Mouse (Mus musculus) kidney, adult 2 months (tissue): Measurements from ENCODE around the gene 4930451I11Rik. TPM values are rescaled to one million over a fixed set of nuclear protein-coding genes. Genes with fewer than 3 reads are reported as not detected.
A peak's percentile ranks its signal among the peaks of the same experiment; 100 is the strongest.

Source experiments
- DNase-seq: peaks from one replicate; pipeline ENCODE4 v3.0.0; 2021
- H3K27ac ChIP-seq: fragments of 200-500 bp; 2 replicates; pipeline ENCODE4 v1.5.1; 2012; ENCODE audit warnings: low read depth, low read length, control low read depth, inconsistent platforms; ENCODE audit not compliant: insufficient read depth
- H3K27me3 ChIP-seq: fragments of 200-500 bp; replicated peaks from 2 replicates; pipeline ENCODE4 v1.6.1; 2012; ENCODE audit warnings: mild to moderate bottlenecking, moderate library complexity, low read length, inconsistent platforms; ENCODE audit not compliant: control insufficient read depth, insufficient read depth
- H3K36me3 ChIP-seq: fragments of 200-500 bp; 2 replicates; pipeline ENCODE4 v1.6.1; 2012; ENCODE audit warnings: mild to moderate bottlenecking, moderate library complexity, low read length, inconsistent platforms; ENCODE audit not compliant: control insufficient read depth, insufficient read depth
- H3K4me1 ChIP-seq: fragments of 200-500 bp; 2 replicates; pipeline ENCODE4 v1.6.1; 2011; ENCODE audit warnings: low read length; ENCODE audit not compliant: control insufficient read depth, insufficient read depth
- H3K4me3 ChIP-seq: fragments of 200-500 bp; 2 replicates; pipeline ENCODE4 v1.5.1; 2011; ENCODE audit warnings: mild to moderate bottlenecking, low read depth, low read length, control low read depth; ENCODE audit not compliant: insufficient read depth
- CTCF ChIP-seq: fragments of 200-500 bp; conservative IDR thresholded peaks from 2 replicates; pipeline ENCODE4 v1.5.1; 2011; ENCODE audit warnings: low read depth, mild to moderate bottlenecking, control low read depth, low read length, moderate library complexity, mixed read lengths; ENCODE audit not compliant: insufficient read depth, insufficient read length
- POLR2A ChIP-seq: fragments of 200-500 bp; IDR thresholded peaks from one replicate; pipeline ENCODE4 v1.6.1; 2011; ENCODE audit warnings: low read depth, low read length, control low read depth
- WGBS: fragments of 180-500 bp; shearing (Covaris S2); methylation state at CpG from one replicate; pipeline ENCODE4 v1.1.7; 2018; 5-methylcytosine and 5-hydroxymethylcytosine counted together
- polyA plus RNA-seq: library from polyadenylated mRNA; depleted of rRNA; stranded (reverse); fragments of >200 nt; gene quantifications from 2 replicates; pipeline ENCODE4 v1.2.3, GENCODE M21; 2012; rRNA removed

The 4930451I11Rik gene
- polyA plus RNA-seq, 1 experiment: not detected

DNA sequence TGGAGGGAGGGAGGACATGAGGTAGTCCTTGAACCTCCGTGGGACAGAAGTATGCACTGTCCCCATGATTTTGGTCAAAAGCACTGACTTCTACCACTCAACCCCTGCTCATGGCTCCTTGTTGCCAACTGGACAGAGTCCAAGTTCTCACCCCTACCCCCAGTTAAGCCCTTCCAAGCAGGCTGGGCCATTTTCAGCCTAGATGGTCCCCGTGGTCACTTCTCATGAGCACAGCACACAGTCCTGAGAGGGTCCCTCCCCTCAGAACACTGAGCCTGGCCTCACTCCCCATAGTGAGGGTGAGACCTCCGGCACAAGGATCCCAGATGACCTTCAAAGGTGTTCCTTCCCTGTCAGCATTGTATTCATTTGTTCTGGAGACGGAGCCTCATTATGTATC lies 42.3 kb downstream of the 4930451I11Rik start:
- no peak overlapping the region for H3K4me3 ChIP-seq
- H3K27me3 ChIP-seq: no peaks in the 10 kb centered on the region
- H3K4me1 ChIP-seq: peaks cover 6% of the 10 kb centered on the region; the same call in 1 of the 2 replicates
- 82% methylated on average over 4 of the region's 4 CpGs for WGBS
- no peak for DNase-seq
- H3K36me3 ChIP-seq: no peaks in the 10 kb centered on the region; the same call in 1 of the 2 replicates
- no peak overlapping the region for H3K27ac ChIP-seq
- TF ChIP-seq CTCF (no peak), POLR2A (no peak)

DNA sequence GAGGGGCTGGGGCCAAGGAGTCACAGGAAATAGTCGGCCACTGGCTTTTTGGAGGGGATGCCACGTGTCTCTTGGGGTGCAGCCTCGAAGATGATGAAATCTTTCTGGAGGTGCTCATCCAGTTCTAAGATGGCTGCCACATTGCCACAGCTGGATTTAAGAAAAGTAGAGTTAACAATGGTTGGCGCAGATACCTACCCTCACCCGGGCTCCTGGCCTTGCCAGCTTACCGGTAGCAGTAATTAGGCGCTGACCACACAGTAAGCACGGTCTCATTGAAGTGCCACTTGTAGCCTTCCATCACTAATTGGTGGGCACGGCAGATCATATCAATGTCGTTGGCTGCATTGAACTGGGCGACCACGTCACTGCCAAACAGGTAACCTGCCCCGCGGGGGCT lies 45.3 kb downstream of the 4930451I11Rik start:
- TF ChIP-seq POLR2A: no peak
- no peak for TF ChIP-seq CTCF
- 82% methylated on average over 14 of the region's 14 CpGs for WGBS
- no peak for DNase-seq
- H3K36me3 ChIP-seq: no peaks in the 10 kb centered on the region; the same call in 1 of the 2 replicates
- H3K4me3 ChIP-seq: no peak overlapping the region
- H3K4me1 ChIP-seq: peaks cover 3% of the 10 kb centered on the region; the same call in 1 of the 2 replicates
- no peak overlapping the region for H3K27ac ChIP-seq
- H3K27me3 ChIP-seq: no peaks in the 10 kb centered on the region

DNA sequence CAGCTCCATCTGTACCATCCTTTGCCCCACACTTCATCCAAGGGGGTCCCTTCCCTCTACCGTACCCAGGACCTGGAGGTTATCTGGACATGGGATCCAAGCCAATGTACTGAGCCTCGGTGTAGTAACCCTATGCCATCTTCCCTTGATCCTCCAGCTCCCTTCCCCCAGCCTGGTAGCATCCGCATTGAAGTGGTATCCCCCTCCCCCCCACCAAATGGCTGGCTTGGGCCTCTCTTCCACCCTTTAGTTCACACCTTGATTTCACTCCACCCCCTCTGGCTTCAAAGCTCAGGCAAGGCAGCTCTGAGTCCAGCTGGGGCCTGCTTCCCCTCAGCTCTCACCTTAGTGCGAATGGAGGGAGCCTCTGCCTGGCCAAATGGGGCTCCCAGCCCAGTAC lies 46.4 kb downstream of the 4930451I11Rik start:
- Histone ChIP-seq H3K27ac (no peak overlapping the region), H3K4me3 (no peak overlapping the region), H3K27me3 (no peaks in the 10 kb centered on the region), H3K36me3 (no peaks in the 10 kb centered on the region; the same call in 1 of the 2 replicates), H3K4me1 (peaks cover 5% of the 10 kb centered on the region; the same call in 1 of the 2 replicates)
- TF ChIP-seq POLR2A: no peak
- no peak for TF ChIP-seq CTCF
- 79% methylated on average over 4 of the region's 4 CpGs for WGBS
- no peak for DNase-seq

DNA sequence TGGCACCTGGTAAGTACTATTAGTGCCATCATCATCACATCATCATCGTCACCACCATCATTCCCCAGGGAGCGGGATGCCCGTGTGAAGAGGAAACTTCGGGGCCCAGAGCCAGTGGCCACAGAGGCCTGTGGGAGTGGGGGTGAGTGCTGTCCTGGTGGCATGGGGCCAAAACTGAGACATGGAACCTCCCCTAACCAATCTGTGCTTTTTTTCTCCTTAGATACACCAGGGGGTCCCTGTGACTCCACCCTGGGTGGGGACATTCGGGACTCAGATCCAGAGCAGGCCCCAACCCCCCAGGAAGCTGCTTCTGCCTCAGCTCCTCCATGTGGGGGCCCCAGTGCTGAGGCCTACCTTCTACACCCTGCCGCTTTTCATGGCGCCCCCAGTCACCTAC lies 47.0 kb downstream of the 4930451I11Rik start:
- 66% methylated on average over 7 of the region's 7 CpGs for WGBS
- peaks cover 5% of the 10 kb centered on the region; the same call in 1 of the 2 replicates for H3K4me1 ChIP-seq
- no peaks in the 10 kb centered on the region for H3K27me3 ChIP-seq
- no peak for DNase-seq
- no peak for TF ChIP-seq CTCF
- no peak overlapping the region for H3K4me3 ChIP-seq
- no peaks in the 10 kb centered on the region; the same call in 1 of the 2 replicates for H3K36me3 ChIP-seq
- no peak overlapping the region for H3K27ac ChIP-seq

DNA sequence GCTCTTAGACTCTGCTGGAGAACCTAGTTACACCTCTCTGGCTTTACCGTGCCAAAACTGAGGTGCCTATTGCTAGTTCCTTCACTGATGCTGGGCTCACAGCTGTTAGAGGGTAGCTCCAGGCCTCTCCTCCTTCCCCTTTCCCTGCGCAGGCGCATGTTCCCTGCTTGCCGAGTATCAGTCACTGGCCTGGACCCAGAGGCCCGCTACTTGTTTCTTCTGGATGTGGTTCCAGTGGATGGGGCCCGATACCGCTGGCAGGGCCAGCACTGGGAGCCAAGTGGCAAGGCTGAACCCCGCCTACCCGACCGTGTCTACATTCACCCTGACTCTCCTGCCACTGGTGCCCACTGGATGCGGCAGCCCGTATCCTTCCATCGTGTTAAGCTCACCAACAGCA lies 48.7 kb downstream of the 4930451I11Rik start:
- Histone ChIP-seq H3K36me3 (no peaks in the 10 kb centered on the region; the same call in 1 of the 2 replicates), H3K27me3 (no peaks in the 10 kb centered on the region), H3K4me1 (peaks cover 11% of the 10 kb centered on the region; the same call in 1 of the 2 replicates), H3K4me3 (no peak overlapping the region), H3K27ac (no peak overlapping the region)
- WGBS: 66% methylated on average over 13 of the region's 13 CpGs
- no peak for DNase-seq
- no peak for TF ChIP-seq POLR2A
- no peak for TF ChIP-seq CTCF

DNA sequence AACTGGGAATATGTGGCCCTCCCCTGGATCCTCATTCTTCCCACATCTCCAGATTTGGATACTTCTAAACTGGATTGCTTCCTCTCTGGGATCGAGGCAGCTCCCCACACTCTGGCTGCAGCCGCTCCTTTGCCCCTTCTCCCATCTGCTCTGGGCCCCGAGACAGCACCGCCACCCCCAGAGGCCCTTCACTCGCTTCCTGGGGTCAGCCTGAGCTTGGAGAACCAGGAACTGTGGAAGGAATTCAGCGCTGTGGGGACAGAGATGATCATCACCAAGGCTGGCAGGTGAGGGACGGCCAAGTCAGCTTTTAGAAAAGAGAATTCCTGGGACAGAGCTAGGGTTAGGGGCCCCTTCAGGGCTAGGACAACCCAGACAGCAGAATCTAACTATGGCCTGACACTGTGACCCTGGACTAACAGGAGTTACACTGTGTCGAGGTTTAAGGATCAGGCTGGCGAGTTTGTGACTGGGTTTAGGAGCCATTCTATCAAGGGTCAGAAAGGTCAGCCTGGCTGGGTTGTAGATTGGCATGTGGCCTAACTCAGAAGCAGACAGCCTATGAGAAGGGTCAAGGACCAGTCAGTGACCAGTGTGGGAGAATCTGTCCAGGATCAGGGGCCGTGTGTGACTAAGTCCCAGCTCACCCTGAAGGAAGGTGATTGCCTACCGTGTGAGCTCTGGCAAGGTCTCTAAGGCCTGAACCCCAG lies 49.6 kb downstream of the 4930451I11Rik start:
- Histone ChIP-seq H3K27me3 (no peaks in the 10 kb centered on the region), H3K27ac (no peak overlapping the region), H3K4me3 (no peak overlapping the region), H3K4me1 (peaks cover 11% of the 10 kb centered on the region; the same call in 1 of the 2 replicates), H3K36me3 (no peaks in the 10 kb centered on the region; the same call in 1 of the 2 replicates)
- no peak for DNase-seq
- 47% methylated on average over 11 of the region's 11 CpGs for WGBS
- TF ChIP-seq POLR2A: no peak
- TF ChIP-seq CTCF: no peak

DNA sequence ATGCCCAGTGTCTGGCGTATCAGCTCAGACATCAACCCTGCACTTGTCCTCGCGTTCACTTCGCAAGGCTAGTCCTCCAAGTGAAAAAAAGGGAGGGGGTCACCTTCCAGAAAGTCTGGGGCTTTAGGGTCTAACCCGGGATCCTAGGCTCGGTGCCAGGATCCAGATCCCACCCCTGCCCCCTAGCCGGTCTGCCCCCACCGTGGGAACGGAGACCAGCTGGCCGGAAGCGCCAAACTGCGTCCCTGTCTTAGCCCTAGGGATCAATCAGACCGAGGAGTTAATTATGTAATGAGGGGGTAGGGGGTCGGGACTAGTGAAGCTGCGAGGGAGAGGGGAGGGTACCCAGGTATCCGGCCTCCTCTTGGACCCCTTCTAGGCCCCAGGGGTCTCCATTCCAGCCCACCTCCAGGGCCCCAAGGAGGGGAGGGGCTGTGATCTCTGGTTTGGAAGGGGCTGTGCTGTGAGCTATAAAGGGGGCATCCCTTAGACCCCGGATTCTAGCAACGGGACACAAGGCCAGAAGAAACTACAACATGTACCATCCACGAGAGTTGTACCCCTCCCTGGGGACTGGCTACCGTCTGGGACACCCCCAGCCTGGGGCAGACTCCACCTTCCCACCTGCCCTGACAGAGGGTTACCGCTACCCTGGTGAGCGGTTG lies 50.3 kb downstream of the 4930451I11Rik start, which contains the start of gene Tbx6:
Tbx6 (plus strand) TSS at position 513 of the 665 bp plus-strand sequence.
- Histone ChIP-seq H3K27ac (no peak within 1 kb of the TSS), H3K27me3 (no peaks in the 10 kb centered on the region), H3K4me1 (peaks cover 15% of the 10 kb centered on the region; the same call in 1 of the 2 replicates), H3K4me3 (peak within 1 kb of the TSS; percentile 35), H3K36me3 (no peaks in the 10 kb centered on the region; the same call in 1 of the 2 replicates)
- DNase-seq: no peak
- TF ChIP-seq CTCF (no peak), POLR2A (no peak)
- 15% methylated on average over 22 of the region's 22 CpGs for whole genome bisulfite sequencing

Other genes starting within 250 kb of the 4930451I11Rik start
- gene Apobr, start 246.7 kb downstream of the 4930451I11Rik start, polyA plus RNA-seq: 1.2 and 1.5 TPM in 2 replicates
- 117 and 120 TPM in 2 replicates for gene Cln3, start 245.8 kb downstream of the 4930451I11Rik start, polyA plus RNA-seq
- 0.13 TPM in 1 of 2 replicates, not detected in the other for gene Il27, start 236.7 kb downstream of the 4930451I11Rik start, polyA plus RNA-seq
- 29.2 and 36.4 TPM in 2 replicates for gene Nupr1, start 200.8 kb downstream of the 4930451I11Rik start, polyA plus RNA-seq
- gene Sgf29, start 182.3 kb downstream of the 4930451I11Rik start, polyA plus RNA-seq: 28.1 and 34.7 TPM in 2 replicates
- gene Sult1a1, start 155.2 kb downstream of the 4930451I11Rik start, polyA plus RNA-seq: 29.0 and 30.1 TPM in 2 replicates
- gene Bola2, start 136.2 kb downstream of the 4930451I11Rik start, polyA plus RNA-seq: 63.9 and 67.2 TPM in 2 replicates
- 13.1 and 17.2 TPM in 2 replicates for gene Slx1b, start 135.9 kb downstream of the 4930451I11Rik start, polyA plus RNA-seq
- gene Coro1a, start 123.9 kb downstream of the 4930451I11Rik start, polyA plus RNA-seq: 22.7 and 71.6 TPM in 2 replicates
- 210 and 216 TPM in 2 replicates for gene Mapk3, start 72.0 kb downstream of the 4930451I11Rik start, polyA plus RNA-seq
- gene Gdpd3, start 65.3 kb downstream of the 4930451I11Rik start, polyA plus RNA-seq: 58.2 and 61.4 TPM in 2 replicates
- 290 and 371 TPM in 2 replicates for gene Ypel3, start 54.7 kb downstream of the 4930451I11Rik start, polyA plus RNA-seq
- 2.1 and 2.2 TPM in 2 replicates for gene Tbx6, start 50.2 kb downstream of the 4930451I11Rik start, polyA plus RNA-seq
- gene Ppp4c, start 39.1 kb downstream of the 4930451I11Rik start, polyA plus RNA-seq: 135 and 145 TPM in 2 replicates
- 4.2 and 6.3 TPM in 2 replicates for gene Fam57b, start 34.0 kb downstream of the 4930451I11Rik start, polyA plus RNA-seq
- 0.15 and 0.33 TPM in 2 replicates for gene Doc2a, start 15.8 kb upstream of the 4930451I11Rik start, polyA plus RNA-seq
- gene Hirip3, start 30.3 kb upstream of the 4930451I11Rik start, polyA plus RNA-seq: 4.2 and 6.6 TPM in 2 replicates
- gene Ino80e, start 30.7 kb upstream of the 4930451I11Rik start, polyA plus RNA-seq: 39.6 and 47.0 TPM in 2 replicates
- 56.5 and 75.2 TPM in 2 replicates for gene Taok2, start 53.1 kb upstream of the 4930451I11Rik start, polyA plus RNA-seq
- gene Tmem219, start 91.3 kb upstream of the 4930451I11Rik start, polyA plus RNA-seq: 90.8 and 113 TPM in 2 replicates
- gene Kctd13, start 97.2 kb upstream of the 4930451I11Rik start, polyA plus RNA-seq: 21.4 and 21.9 TPM in 2 replicates
- 0.19 TPM in 1 of 2 replicates, not detected in the other for gene Asphd1, start 117.9 kb upstream of the 4930451I11Rik start, polyA plus RNA-seq
- 1.2 and 1.4 TPM in 2 replicates for gene Sez6l2, start 118.9 kb upstream of the 4930451I11Rik start, polyA plus RNA-seq
- 237 and 284 TPM in 2 replicates for gene Cdipt, start 144.3 kb upstream of the 4930451I11Rik start, polyA plus RNA-seq
- gene Cdiptos, start 144.5 kb upstream of the 4930451I11Rik start, polyA plus RNA-seq: 0.74 and 1.1 TPM in 2 replicates
- gene Mvp, start 183.0 kb upstream of the 4930451I11Rik start, polyA plus RNA-seq: 56.9 and 66.9 TPM in 2 replicates
- gene Pagr1b, start 184.8 kb upstream of the 4930451I11Rik start, polyA plus RNA-seq: 0.91 and 1.3 TPM in 2 replicates
- 2.8 and 17.6 TPM in 2 replicates for gene Pagr1a, start 185.7 kb upstream of the 4930451I11Rik start, polyA plus RNA-seq
- gene Gm42742, start 189.5 kb upstream of the 4930451I11Rik start, polyA plus RNA-seq: 21.2 and 28.9 TPM in 2 replicates
- 3.6 and 4.6 TPM in 2 replicates for gene Prrt2, start 189.6 kb upstream of the 4930451I11Rik start, polyA plus RNA-seq
- 97.9 and 115 TPM in 2 replicates for gene Maz, start 195.4 kb upstream of the 4930451I11Rik start, polyA plus RNA-seq
- gene Kif22, start 210.8 kb upstream of the 4930451I11Rik start, polyA plus RNA-seq: 0.67 and 0.73 TPM in 2 replicates